Mouse (Mus musculus): Measurements from ENCODE around the gene Gm27027.

DNA sequence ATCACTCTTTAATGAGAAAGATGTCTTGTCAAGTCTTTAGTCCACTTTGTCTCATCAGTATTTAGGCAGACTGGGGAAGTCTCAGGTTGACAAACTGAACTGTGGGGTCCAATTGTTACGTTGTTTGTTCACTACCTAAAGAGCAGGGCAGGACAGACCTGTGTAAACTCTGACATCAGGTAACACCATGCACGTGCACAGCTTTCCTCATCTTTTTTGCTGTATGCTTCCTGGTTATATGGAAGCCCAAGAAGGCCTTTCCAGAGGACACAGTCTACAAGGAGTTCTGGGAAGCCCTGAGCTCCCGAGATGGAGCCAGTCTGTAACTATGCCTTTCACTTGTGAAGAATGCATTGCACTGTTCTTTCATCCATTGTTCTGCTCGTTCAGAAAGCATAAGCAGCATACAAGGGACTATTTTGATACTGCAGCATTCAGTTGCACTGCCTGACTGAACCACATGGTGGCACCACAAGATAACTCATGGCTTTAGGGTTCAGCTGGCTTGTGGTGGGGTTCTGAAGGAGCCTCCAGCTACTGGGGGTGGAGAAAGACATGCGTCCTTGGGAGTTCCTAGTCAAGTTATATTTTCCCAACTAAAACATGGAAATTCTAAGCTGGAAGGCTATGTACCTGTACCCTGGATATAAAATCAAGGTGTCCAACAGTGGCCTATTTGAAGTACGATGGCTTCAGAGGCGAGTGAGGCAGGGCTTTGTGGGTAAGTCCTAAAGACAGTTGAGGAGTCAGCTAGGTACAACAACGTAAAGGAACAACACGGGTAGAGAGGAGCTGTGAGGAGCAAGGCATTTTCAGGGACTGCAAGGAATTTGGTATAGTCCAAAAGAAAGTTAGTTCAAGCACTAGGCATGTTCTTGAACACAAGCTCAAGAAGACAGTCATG lies 39.5 kb upstream of the Gm27027 start:
- TF ChIP-seq CTCF (IDR thresholded peaks at IDR 0.05; ENCODE audit: extremely low read depth, insufficient read depth, insufficient read length, insufficient replicate concordance) (peak; percentile 62; the same call in 1 of the 2 replicates), POLR2A (IDR thresholded peaks at IDR 0.05; ENCODE audit: low read depth, low read length) (no peak)

All from spleen, adult 2 months (tissue).